Mouse (Mus musculus) myocyte (in vitro differentiated cells): Measurements from ENCODE around the gene Art3. TPM values are rescaled to one million over a fixed set of nuclear protein-coding genes. Genes with fewer than 3 reads are reported as not detected.
A peak's percentile ranks its signal among the peaks of the same experiment; 100 is the strongest.

Source experiments
- H3K27me3 ChIP-seq: one replicate; pipeline ENCODE4 v1.6.1; 2011; ENCODE audit not compliant: control insufficient read depth, insufficient read depth, insufficient read length
- H3K36me3 ChIP-seq: one replicate; pipeline ENCODE4 v1.6.1; 2011; ENCODE audit not compliant: control insufficient read depth, insufficient read depth
- H3K4me2 ChIP-seq: one replicate; pipeline ENCODE4 v1.6.1; 2011; ENCODE audit warnings: low read depth, control low read depth
- H3K4me3 ChIP-seq: one replicate; pipeline ENCODE4 v1.5.1; 2011; ENCODE audit warnings: mild to moderate bottlenecking, control low read depth, moderate library complexity
- H3K79me2 ChIP-seq: one replicate; pipeline ENCODE4 v1.6.1; 2011; ENCODE audit not compliant: control insufficient read depth, insufficient read depth
- H3ac ChIP-seq: one replicate; pipeline ENCODE4 v1.6.1; 2011; ENCODE audit not compliant: control insufficient read depth, insufficient read length
- CEBPB ChIP-seq: IDR thresholded peaks from 2 replicates; pipeline ENCODE4 v1.6.1; 2011; ENCODE audit warnings: mild to moderate bottlenecking, moderate library complexity; ENCODE audit not compliant: poor library complexity, insufficient read depth, severe bottlenecking
- E2F4 ChIP-seq: IDR thresholded peaks from one replicate; pipeline ENCODE4 v1.6.1; 2011; ENCODE audit warnings: mild to moderate bottlenecking, control low read depth, moderate library complexity; ENCODE audit not compliant: insufficient read depth
- MAX ChIP-seq: IDR thresholded peaks from one replicate; pipeline ENCODE4 v1.6.1; 2011; ENCODE audit warnings: low read depth, mild to moderate bottlenecking, control low read depth
- MYOD1 ChIP-seq, 3 experiments: IDR thresholded peaks; one replicate each; pipeline ENCODE4 v1.6.1; 2011; ENCODE audit warnings: control low read depth in 2 of 3, low read depth in 2 of 3, mild to moderate bottlenecking in 2 of 3, moderate library complexity in 1 of 3; ENCODE audit not compliant: insufficient read length in 2 of 3, control insufficient read depth in 1 of 3
- MYOG ChIP-seq, 3 experiments: IDR thresholded peaks; one replicate each; pipeline ENCODE4 v1.6.1; 2011; ENCODE audit warnings: control low read depth in 2 of 3, low read depth in 2 of 3, mild to moderate bottlenecking in 2 of 3; ENCODE audit not compliant: insufficient read length in 2 of 3, control insufficient read depth in 1 of 3, insufficient read depth in 1 of 3
- POLR2A ChIP-seq: IDR thresholded peaks from one replicate; pipeline ENCODE4 v1.6.1; 2011; ENCODE audit warnings: low read depth, mild to moderate bottlenecking, control low read depth, moderate library complexity; ENCODE audit not compliant: insufficient read length
- POLR2AphosphoS2 ChIP-seq: IDR thresholded peaks from one replicate; pipeline ENCODE4 v1.6.1; 2011; ENCODE audit warnings: low read depth, control low read depth; ENCODE audit not compliant: insufficient read length
- REST ChIP-seq: IDR thresholded peaks from one replicate; pipeline ENCODE4 v1.6.1; 2011; ENCODE audit warnings: mild to moderate bottlenecking, control low read depth, moderate library complexity; ENCODE audit not compliant: insufficient read depth, insufficient read length
- SRF ChIP-seq: IDR thresholded peaks from one replicate; pipeline ENCODE4 v1.6.1; 2011; ENCODE audit warnings: low read depth; ENCODE audit not compliant: control insufficient read depth, insufficient read length
- TCF12 ChIP-seq: IDR thresholded peaks from one replicate; pipeline ENCODE4 v1.6.1; 2011; ENCODE audit warnings: mild to moderate bottlenecking, control low read depth; ENCODE audit not compliant: poor library complexity, insufficient read depth, severe bottlenecking
- TCF3 ChIP-seq: IDR thresholded peaks from one replicate; pipeline ENCODE4 v1.6.1; 2011; ENCODE audit warnings: low read depth, control low read depth; ENCODE audit not compliant: insufficient read length
- USF1 ChIP-seq: IDR thresholded peaks from one replicate; pipeline ENCODE4 v1.6.1; 2011; ENCODE audit warnings: low read depth, mild to moderate bottlenecking, control low read depth, moderate library complexity
- polyA plus RNA-seq: library from polyadenylated mRNA; unstranded; fragments of >200 nt; fragmentation: generic; extraction: Trizol; gene quantifications from one replicate; pipeline ENCODE4 v1.2.1, GENCODE M21; 2012; ENCODE audit warnings: missing spikeins

Gene Art3
- polyA plus RNA-seq, 1 experiment: 3.8 TPM

GRCm38 (mm10) chr5:92387433-92387832 lies 55.8 kb downstream of the Art3 start:
- Histone ChIP-seq H3ac (no peak overlapping the region), H3K36me3 (no peaks in the 10 kb centered on the region), H3K4me3 (no peak overlapping the region), H3K27me3 (no peaks in the 10 kb centered on the region), H3K4me2 (peak overlapping the region; percentile 24), H3K79me2 (no peaks in the 10 kb centered on the region)
- TF ChIP-seq E2F4: no peak
- TF ChIP-seq POLR2A: no peak
- TF ChIP-seq MYOD1 (IDR thresholded peaks at IDR 0.05; ENCODE audit: control insufficient read depth in 1 of 3, insufficient read length in 2 of 3, low read depth in 2 of 3): no peak
- TF ChIP-seq MYOG (IDR thresholded peaks at IDR 0.05; ENCODE audit: control insufficient read depth in 1 of 3, insufficient read depth in 1 of 3, insufficient read length in 2 of 3, low read depth in 2 of 3): no peak
- TF ChIP-seq USF1: no peak
- TF ChIP-seq SRF: no peak
- TF ChIP-seq TCF3: no peak
- no peak for TF ChIP-seq REST
- no peak for TF ChIP-seq TCF12
- TF ChIP-seq MAX: no peak
- TF ChIP-seq POLR2AphosphoS2: no peak
- no peak for TF ChIP-seq CEBPB

GRCm38 (mm10) chr5:92389977-92390376 lies 58.4 kb downstream of the Art3 start:
- no peaks in the 10 kb centered on the region for H3K27me3 ChIP-seq
- no peak overlapping the region for H3ac ChIP-seq
- H3K4me2 ChIP-seq: no peak overlapping the region
- no peaks in the 10 kb centered on the region for H3K79me2 ChIP-seq
- H3K4me3 ChIP-seq: no peak overlapping the region
- H3K36me3 ChIP-seq: no peaks in the 10 kb centered on the region
- TF ChIP-seq TCF12: peak; percentile 61
- TF ChIP-seq MYOG (IDR thresholded peaks at IDR 0.05; ENCODE audit: control insufficient read depth in 1 of 3, insufficient read depth in 1 of 3, insufficient read length in 2 of 3, low read depth in 2 of 3): peak in 1 of 3 experiments; percentile 54
- TF ChIP-seq POLR2A: no peak
- no peak for TF ChIP-seq CEBPB
- no peak for TF ChIP-seq USF1
- TF ChIP-seq TCF3: no peak
- TF ChIP-seq E2F4: no peak
- TF ChIP-seq MYOD1 (IDR thresholded peaks at IDR 0.05; ENCODE audit: control insufficient read depth in 1 of 3, insufficient read length in 2 of 3, low read depth in 2 of 3): peak in 2 of 3 experiments; percentile 56 to 84
- TF ChIP-seq MAX: no peak
- no peak for TF ChIP-seq POLR2AphosphoS2
- no peak for TF ChIP-seq REST
- no peak for TF ChIP-seq SRF

- H3K27me3 ChIP-seq: no peaks in the 10 kb centered on the region
- no peak overlapping the region for H3K4me3 ChIP-seq
- H3K36me3 ChIP-seq: no peaks in the 10 kb centered on the region
- H3K4me2 ChIP-seq: peak overlapping the region; percentile 53
- no peak for TF ChIP-seq TCF12
- no peak for TF ChIP-seq USF1
- no peak for TF ChIP-seq POLR2AphosphoS2
- no peak for TF ChIP-seq MYOD1 (IDR thresholded peaks at IDR 0.05; ENCODE audit: control insufficient read depth in 1 of 3, insufficient read length in 2 of 3, low read depth in 2 of 3)
- TF ChIP-seq TCF3: no peak
- TF ChIP-seq MAX: no peak
- no peak for TF ChIP-seq REST
- no peak for TF ChIP-seq SRF
- no peak for TF ChIP-seq CEBPB
- no peak for TF ChIP-seq E2F4
- no peak for TF ChIP-seq MYOG (IDR thresholded peaks at IDR 0.05; ENCODE audit: control insufficient read depth in 1 of 3, insufficient read depth in 1 of 3, insufficient read length in 2 of 3, low read depth in 2 of 3)
- no peak for TF ChIP-seq POLR2A
- no peak overlapping the region for H3ac ChIP-seq
- H3K79me2 ChIP-seq: no peaks in the 10 kb centered on the region
Measured at GRCm38 (mm10) chr5:92390615-92391014, 59.0 kb downstream of the Art3 start.

- H3K36me3 ChIP-seq: no peaks in the 10 kb centered on the region
- no peaks in the 10 kb centered on the region for H3K79me2 ChIP-seq
- H3K4me2 ChIP-seq: no peak overlapping the region
- no peak overlapping the region for H3K4me3 ChIP-seq
- H3K27me3 ChIP-seq: no peaks in the 10 kb centered on the region
- no peak overlapping the region for H3ac ChIP-seq
- TF ChIP-seq TCF12 (no peak), SRF (no peak), POLR2AphosphoS2 (no peak), CEBPB (no peak), E2F4 (no peak), TCF3 (no peak), REST (no peak), MYOG (IDR thresholded peaks at IDR 0.05; ENCODE audit: control insufficient read depth in 1 of 3, insufficient read depth in 1 of 3, insufficient read length in 2 of 3, low read depth in 2 of 3) (no peak), MAX (no peak), POLR2A (no peak), USF1 (no peak), MYOD1 (IDR thresholded peaks at IDR 0.05; ENCODE audit: control insufficient read depth in 1 of 3, insufficient read length in 2 of 3, low read depth in 2 of 3) (no peak)
Measured at GRCm38 (mm10) chr5:92392542-92392941, 60.9 kb downstream of the Art3 start.
